Mouse (Mus musculus): ENCODE results near the gene H1foo. TPM values are rescaled to one million over a fixed set of nuclear protein-coding genes. Genes with fewer than 3 reads are reported as not detected.

H1foo gene
- polyA plus RNA-seq, 1 experiment from 2014 or later = not detected

DNA sequence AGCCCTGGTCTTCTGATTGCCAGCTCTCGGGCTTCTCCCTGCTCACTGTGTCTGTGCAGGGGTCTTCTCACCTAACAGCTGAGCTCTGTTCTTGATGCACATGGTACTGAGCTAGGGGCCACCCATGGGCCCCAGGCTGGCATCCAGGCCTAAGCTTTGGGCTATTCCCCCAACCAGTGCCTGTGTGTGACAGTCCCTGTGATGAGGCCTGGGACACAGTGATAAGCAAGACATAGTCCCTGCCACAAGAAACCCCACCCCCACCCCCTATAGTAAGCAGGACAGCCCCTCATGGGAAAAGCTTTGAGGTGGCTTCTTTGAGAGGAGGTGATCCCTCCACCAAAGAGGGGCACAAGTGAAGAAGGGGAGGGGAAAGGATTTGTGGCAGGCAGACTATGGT, 26.1 kb upstream of the H1foo start:
- Histone ChIP-seq H3K9me3 (ENCODE audit: control insufficient read depth) (no peaks in the 10 kb centered on the region), H3K4me3 (ENCODE audit: low read depth, low read length) (no peak overlapping the region), H3K9ac (ENCODE audit: low read depth, low read length) (no peak overlapping the region), H3K36me3 (ENCODE audit: control insufficient read depth, insufficient read depth) (no peaks in the 10 kb centered on the region; the same call in 1 of the 2 replicates), H3K27ac (ENCODE audit: low read depth, low read length) (no peak overlapping the region), H3K27me3 (replicated peaks; ENCODE audit: control insufficient read depth, insufficient read depth, low read length) (no peaks in the 10 kb centered on the region), H3K4me1 (replicated peaks; ENCODE audit: control insufficient read depth, insufficient read depth, low read length) (no peaks in the 10 kb centered on the region), H3K4me2 (replicated peaks; ENCODE audit: low read depth) (no peak overlapping the region)
- ATAC-seq = no peak
- no peak for TF ChIP-seq CTCF (IDR thresholded peaks at IDR 0.05; ENCODE audit: low read depth)
- WGBS = 100% methylated on average over 1 of the region's 1 CpGs

DNA sequence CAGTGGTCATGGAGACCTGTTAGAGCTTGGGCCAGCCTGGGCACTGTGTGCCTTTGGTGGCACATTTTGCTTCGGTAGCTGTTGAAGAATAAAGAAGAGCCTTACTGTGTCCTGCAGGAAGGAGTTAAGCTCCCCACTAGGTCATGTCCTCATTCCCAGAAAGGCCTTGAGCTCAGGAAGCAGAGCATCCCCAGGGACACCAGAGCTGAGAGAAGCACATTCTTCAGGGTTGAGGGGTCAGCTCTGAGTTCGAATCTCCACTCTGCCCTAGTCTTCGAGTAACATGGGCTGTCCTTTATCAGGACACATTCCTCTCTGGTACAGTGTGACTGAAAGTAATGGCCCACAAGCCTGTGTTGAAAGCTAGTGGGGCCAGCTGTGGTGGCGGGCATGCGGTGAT, 24.9 kb upstream of the H1foo start:
- 95% methylated on average over 5 of the region's 5 CpGs for WGBS
- Histone ChIP-seq H3K27ac (ENCODE audit: low read depth, low read length) (no peak overlapping the region), H3K36me3 (ENCODE audit: control insufficient read depth, insufficient read depth) (no peaks in the 10 kb centered on the region; the same call in 1 of the 2 replicates), H3K4me3 (ENCODE audit: low read depth, low read length) (no peak overlapping the region), H3K4me1 (replicated peaks; ENCODE audit: control insufficient read depth, insufficient read depth, low read length) (no peaks in the 10 kb centered on the region), H3K9ac (ENCODE audit: low read depth, low read length) (no peak overlapping the region), H3K27me3 (replicated peaks; ENCODE audit: control insufficient read depth, insufficient read depth, low read length) (no peaks in the 10 kb centered on the region), H3K9me3 (ENCODE audit: control insufficient read depth) (no peaks in the 10 kb centered on the region), H3K4me2 (replicated peaks; ENCODE audit: low read depth) (no peak overlapping the region)
- no peak for ATAC-seq
- no peak for TF ChIP-seq CTCF (IDR thresholded peaks at IDR 0.05; ENCODE audit: low read depth)

- Histone ChIP-seq H3K27ac (ENCODE audit: low read depth, low read length) (no peak overlapping the region), H3K4me2 (replicated peaks; ENCODE audit: low read depth) (no peak overlapping the region), H3K27me3 (replicated peaks; ENCODE audit: control insufficient read depth, insufficient read depth, low read length) (no peaks in the 10 kb centered on the region), H3K36me3 (ENCODE audit: control insufficient read depth, insufficient read depth) (no peaks in the 10 kb centered on the region), H3K9me3 (ENCODE audit: control insufficient read depth) (no peaks in the 10 kb centered on the region), H3K9ac (ENCODE audit: low read depth, low read length) (no peak overlapping the region), H3K4me3 (ENCODE audit: low read depth, low read length) (no peak overlapping the region), H3K4me1 (replicated peaks; ENCODE audit: control insufficient read depth, insufficient read depth, low read length) (no peaks in the 10 kb centered on the region)
- WGBS = 34% methylated on average over 6 of the region's 6 CpGs
- ATAC-seq = no peak; the same call in 1 of the 2 replicates
- TF ChIP-seq CTCF (IDR thresholded peaks at IDR 0.05; ENCODE audit: low read depth) = no peak
Measured at GRCm38 (mm10) chr6:115924829-115925228, 19.9 kb upstream of the H1foo start.

DNA sequence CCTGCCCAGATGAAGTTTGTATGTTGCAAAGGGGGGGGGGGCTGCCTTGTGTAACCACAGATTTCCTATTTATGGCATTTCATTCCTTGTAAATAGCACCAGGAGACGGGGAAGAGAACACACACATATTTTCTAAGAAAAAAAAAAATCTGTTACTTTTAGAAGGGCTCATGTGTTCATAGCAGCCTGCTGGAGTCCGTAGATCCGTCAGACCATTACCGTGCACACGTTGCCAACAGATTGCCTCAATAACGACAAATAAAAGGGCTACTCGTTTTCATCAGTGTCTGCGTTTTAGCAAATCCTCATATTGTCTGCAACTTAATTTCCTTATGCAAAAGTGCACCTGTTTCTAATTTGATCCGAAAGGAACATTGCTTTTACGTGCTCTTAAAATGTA, 18.3 kb upstream of the H1foo start:
- ATAC-seq = no peak
- no peak for TF ChIP-seq CTCF (IDR thresholded peaks at IDR 0.05; ENCODE audit: low read depth)
- Histone ChIP-seq H3K4me2 (replicated peaks; ENCODE audit: low read depth) (no peak overlapping the region), H3K4me1 (replicated peaks; ENCODE audit: control insufficient read depth, insufficient read depth, low read length) (no peaks in the 10 kb centered on the region), H3K27me3 (replicated peaks; ENCODE audit: control insufficient read depth, insufficient read depth, low read length) (no peaks in the 10 kb centered on the region), H3K9me3 (ENCODE audit: control insufficient read depth) (no peaks in the 10 kb centered on the region), H3K9ac (ENCODE audit: low read depth, low read length) (no peak overlapping the region), H3K36me3 (ENCODE audit: control insufficient read depth, insufficient read depth) (no peaks in the 10 kb centered on the region), H3K4me3 (ENCODE audit: low read depth, low read length) (no peak overlapping the region), H3K27ac (ENCODE audit: low read depth, low read length) (no peak overlapping the region)
- WGBS = 81% methylated on average over 10 of the region's 10 CpGs

GRCm38 (mm10) chr6:115927292-115928242, 17.2 kb upstream of the H1foo start:
- H3K4me3 ChIP-seq (ENCODE audit: low read depth, low read length) = no peak overlapping the region
- H3K4me2 ChIP-seq (replicated peaks; ENCODE audit: low read depth) = no peak overlapping the region
- no peaks in the 10 kb centered on the region for H3K27me3 ChIP-seq (replicated peaks; ENCODE audit: control insufficient read depth, insufficient read depth, low read length)
- 76% methylated on average over 10 of the region's 10 CpGs for WGBS
- no peak for TF ChIP-seq CTCF (IDR thresholded peaks at IDR 0.05; ENCODE audit: low read depth)
- H3K9ac ChIP-seq (ENCODE audit: low read depth, low read length) = no peak overlapping the region
- H3K36me3 ChIP-seq (ENCODE audit: control insufficient read depth, insufficient read depth) = no peaks in the 10 kb centered on the region
- ATAC-seq = no peak
- no peak overlapping the region for H3K27ac ChIP-seq (ENCODE audit: low read depth, low read length)
- no peaks in the 10 kb centered on the region for H3K4me1 ChIP-seq (replicated peaks; ENCODE audit: control insufficient read depth, insufficient read depth, low read length)
- no peaks in the 10 kb centered on the region for H3K9me3 ChIP-seq (ENCODE audit: control insufficient read depth)

- no peak for TF ChIP-seq CTCF (IDR thresholded peaks at IDR 0.05; ENCODE audit: low read depth)
- ATAC-seq = no peak
- Histone ChIP-seq H3K27me3 (replicated peaks; ENCODE audit: control insufficient read depth, insufficient read depth, low read length) (no peaks in the 10 kb centered on the region), H3K4me2 (replicated peaks; ENCODE audit: low read depth) (no peak overlapping the region), H3K9me3 (ENCODE audit: control insufficient read depth) (no peaks in the 10 kb centered on the region), H3K4me1 (replicated peaks; ENCODE audit: control insufficient read depth, insufficient read depth, low read length) (no peaks in the 10 kb centered on the region), H3K36me3 (ENCODE audit: control insufficient read depth, insufficient read depth) (no peaks in the 10 kb centered on the region), H3K4me3 (ENCODE audit: low read depth, low read length) (no peak overlapping the region), H3K27ac (ENCODE audit: low read depth, low read length) (no peak overlapping the region), H3K9ac (ENCODE audit: low read depth, low read length) (no peak overlapping the region)
- 39% methylated on average over 5 of the region's 5 CpGs for WGBS
Measured at GRCm38 (mm10) chr6:115930018-115930417, 14.7 kb upstream of the H1foo start.
